Mouse (Mus musculus) T-helper 1 cell (primary cell): ENCODE results near the gene Ror1.

Experiments
- in situ Hi-C: fragments of 300-600 bp; cut with MboI, MseI; formaldehyde crosslinking; loops from one replicate; pipeline ENCODE4 v1.15.1; 2025; ENCODE audit warnings: high pct_unique_total_duplicates

Gene Ror1

DNA sequence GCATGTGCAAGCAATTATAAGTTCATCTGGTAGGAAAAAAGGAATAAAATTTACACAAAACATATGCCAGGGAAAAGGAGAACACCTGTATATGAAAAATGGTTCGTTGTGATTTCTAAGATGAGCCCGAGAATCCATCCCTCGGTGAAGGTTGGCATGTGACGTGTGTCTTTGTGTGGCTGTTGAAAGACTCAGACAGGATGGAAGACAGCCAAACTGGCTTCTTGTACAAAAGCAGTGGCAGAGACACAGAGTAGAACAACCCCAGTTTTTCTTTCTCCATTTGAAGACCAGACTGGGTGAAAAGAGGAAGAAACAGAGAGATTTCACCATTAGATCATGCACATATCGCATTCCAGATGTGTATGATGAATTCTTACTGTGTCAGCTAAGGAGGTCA, 62.8 kb downstream of the Ror1 start:
- in situ Hi-C loops = no loop called here

DNA sequence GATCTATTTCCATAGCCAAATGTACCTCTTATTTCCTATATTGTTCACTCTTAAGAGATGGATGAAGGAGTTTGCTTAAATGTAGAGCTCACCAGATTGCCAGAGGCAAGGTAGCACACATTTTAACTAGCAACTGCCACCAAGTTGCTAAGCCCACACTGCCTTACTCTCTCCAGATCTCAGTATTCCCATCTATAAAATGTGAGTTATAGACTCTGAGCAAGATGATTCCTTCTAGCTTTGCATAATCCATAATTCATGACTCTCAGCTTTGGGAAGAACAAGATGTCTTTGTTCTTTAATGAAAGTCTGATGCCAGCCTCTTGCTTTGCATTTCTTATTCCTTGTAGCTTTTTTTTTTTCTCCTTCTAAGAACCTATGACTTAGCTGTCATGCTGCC, 64.6 kb downstream of the Ror1 start:
- in situ Hi-C loops = no loop called here

DNA sequence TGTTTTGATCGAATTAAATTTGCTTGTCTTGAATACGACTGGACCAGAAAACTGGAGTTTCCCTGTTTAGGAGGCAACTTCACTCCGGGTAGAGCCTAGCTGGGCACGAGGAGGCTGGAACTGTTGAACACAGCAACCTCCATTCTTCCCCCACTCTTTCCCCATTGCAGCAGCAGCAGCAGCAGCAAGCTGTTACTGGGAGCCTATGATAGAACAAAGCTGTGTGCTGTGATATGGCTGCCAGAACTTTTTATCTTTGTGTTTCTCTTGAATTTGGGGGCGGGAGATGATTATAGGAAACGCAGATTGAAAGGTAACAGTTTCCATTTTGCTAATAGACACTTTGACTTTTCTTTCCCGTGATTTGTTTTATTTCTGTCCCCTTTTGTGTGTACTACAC, 70.2 kb downstream of the Ror1 start:
- in situ Hi-C loops = no loop called here

DNA sequence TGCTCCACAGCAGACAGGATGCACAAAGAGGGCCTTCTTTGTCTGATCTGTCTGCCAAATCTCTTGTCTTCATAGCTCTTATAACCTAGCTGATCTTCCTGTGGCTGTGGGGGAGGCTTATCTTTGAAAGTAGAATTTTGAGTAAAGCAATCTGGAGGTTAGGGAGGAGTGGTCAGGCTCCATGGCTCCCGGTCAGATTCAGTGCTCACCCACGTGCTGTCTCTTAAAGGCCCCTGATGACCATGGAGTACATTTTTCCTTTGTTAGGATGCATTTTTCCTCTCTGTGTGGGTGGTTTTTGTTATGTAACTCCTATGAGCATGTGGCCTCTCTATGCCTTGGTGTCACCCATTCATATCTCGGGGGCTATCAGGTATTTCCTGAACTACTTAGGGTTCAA, 71.3 kb downstream of the Ror1 start:
- in situ Hi-C loops = no loop called here

DNA sequence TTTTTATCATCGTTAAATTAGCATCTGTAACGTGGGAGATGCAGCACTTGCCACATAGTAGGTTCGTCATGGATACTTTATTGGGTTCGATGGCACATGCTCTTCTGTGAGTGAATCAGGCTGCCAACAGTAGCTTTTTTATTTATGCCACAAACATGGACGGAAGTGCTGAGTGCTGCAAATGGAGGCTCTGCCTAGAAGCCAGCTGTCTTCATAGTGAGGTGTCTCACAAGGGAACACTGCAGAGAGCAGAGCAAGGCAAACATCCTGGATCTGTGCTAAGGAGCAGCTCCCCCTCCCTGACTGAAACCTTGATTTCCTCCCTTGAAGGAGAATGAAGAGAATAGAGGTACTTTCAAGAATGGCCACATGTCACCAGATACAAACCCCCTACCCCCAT, 74.1 kb downstream of the Ror1 start:
- in situ Hi-C loops = no loop called here

DNA sequence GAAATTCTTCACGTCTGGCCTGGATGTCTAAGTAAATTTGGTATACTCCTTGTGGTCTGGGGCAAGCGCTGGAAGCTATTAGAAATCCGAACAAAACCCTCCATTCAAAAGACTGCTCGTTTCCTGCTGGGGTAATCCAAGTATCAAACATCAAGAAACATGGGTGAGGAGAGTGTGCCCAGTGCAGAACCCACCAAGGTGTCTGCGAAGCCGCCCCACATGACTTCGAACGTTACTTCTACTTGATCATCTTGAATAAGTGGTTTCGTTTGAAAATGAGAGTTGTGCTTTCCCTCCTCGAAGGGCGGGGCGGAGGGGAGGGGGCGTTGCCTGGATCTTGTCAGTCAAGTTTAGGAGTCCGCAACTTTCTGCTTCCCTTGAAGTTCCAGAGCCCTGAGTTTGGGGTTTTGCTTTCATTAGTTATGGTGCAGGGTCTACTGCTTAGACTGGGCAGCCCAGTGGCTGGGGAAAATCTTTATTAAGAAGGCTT, 74.6 kb downstream of the Ror1 start:
- in situ Hi-C loops = no loop called here

DNA sequence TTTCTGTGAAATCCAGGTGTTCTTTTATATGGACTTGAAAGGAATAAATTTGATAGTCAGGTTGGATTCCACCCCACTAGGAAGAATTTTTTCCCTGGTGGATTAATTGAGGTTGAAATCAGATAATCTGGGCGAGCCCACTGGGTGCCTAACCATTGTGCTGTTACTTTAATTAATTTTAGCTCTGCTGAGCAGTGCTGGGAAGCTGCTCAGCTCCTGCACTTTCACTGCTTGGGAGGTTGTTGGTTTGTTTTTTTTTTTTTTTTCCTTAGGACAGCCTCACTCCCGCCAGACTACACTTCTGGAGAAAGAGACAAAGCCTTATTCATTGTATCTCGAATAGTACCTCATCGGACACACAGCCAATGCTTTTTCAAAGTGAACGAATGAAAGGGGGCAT, 75.2 kb downstream of the Ror1 start:
- in situ Hi-C loops = no loop called here

DNA sequence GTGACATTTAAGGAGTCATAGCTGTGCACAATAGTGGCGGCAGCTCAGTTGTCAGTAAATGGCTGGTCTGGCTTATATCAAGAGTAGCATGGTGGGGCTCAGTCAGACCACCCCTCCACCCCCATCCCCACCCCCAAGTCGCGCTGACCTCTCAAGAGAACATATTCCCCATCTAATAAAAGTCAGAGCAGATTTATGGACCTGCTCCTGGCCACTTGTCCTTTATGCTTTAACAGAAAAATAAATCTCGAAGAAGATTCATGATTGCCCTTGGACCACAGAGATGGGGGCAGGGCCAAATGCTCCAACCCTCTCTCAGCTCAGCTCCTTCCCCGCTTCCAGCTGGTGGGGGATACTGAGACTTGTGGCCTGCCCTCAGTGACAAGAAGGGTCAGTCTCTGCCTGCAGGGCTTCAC, 75.9 kb downstream of the Ror1 start:
- in situ Hi-C loops = no loop called here

DNA sequence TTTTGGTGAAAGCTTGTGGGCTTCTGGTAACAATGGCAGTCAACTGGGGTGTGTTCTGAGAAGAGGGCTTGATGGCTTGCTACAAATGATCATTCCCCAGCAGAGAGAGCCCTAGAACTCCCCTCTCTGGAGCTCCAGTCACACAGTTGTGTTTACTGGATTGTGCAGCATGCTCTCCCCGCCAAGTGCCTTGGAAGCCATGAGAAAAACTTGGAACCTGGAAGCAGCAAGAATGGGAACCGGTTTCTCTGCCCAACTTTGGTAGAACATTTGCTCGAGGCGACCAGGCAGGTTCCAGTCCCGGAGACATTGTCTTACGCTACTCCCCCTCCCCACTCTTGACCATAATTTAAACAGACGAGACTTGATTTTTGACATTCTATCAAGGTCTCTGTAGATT, 80.0 kb downstream of the Ror1 start:
- in situ Hi-C loops = no loop called here

DNA sequence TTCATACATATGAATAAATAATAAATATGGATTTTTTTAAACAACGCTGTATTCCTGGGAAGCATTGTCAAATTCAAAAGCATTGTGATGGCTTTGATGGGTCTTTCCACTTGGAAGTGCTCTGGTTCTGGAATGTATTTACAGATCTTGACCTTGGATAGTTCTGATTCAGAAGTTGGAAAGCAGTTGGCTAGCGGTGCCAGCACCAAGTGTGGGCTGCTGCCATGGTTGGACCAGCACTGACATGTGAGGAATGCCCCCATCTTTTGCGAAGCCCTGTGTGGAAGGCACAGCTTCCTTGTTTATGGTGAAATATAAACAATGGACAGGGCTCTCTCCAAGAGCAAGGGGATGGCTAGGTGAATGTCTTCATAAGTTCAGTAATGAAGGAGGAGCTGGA, 82.7 kb downstream of the Ror1 start:
- in situ Hi-C loops = no loop called here

DNA sequence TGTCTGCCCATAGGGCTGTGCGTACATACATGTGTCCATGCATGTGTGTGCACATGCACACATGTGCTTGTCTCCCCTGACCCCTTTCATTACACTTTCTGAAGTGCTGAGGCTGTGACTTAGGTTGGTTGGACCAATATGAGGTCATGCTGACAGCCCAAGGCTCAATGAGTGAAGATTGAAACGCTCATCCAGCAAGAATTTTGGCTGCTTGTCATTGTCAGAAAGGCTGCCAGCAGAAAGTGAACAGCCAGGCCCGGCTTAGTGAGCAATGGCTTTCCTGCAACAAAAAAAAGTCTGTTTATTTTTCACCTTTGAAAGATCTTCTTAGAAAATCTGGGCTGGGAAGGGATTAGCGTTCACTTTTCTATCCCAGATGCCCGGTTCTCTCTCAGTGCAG, 86.1 kb downstream of the Ror1 start:
- in situ Hi-C loops = no loop called here

DNA sequence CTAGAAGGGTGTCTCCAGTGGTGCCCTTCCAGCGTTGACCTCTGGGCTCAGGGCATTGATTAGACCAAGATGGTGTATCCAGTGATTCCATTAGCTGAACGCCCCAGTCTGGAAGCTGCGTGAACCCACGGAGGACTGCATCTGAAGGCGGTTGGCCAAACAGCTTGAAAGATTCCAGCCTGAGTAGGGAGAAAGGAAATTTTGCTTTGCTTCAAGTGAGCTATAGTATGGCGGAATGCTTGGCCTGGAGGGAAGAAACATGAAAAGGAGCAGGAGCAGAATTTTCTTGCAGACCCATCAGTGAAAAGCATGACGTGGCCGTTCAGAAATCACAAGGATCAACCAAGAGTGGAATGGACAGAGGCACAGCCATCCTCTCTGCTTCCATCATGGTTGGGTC, 91.2 kb downstream of the Ror1 start:
- in situ Hi-C loops = no loop called here

DNA sequence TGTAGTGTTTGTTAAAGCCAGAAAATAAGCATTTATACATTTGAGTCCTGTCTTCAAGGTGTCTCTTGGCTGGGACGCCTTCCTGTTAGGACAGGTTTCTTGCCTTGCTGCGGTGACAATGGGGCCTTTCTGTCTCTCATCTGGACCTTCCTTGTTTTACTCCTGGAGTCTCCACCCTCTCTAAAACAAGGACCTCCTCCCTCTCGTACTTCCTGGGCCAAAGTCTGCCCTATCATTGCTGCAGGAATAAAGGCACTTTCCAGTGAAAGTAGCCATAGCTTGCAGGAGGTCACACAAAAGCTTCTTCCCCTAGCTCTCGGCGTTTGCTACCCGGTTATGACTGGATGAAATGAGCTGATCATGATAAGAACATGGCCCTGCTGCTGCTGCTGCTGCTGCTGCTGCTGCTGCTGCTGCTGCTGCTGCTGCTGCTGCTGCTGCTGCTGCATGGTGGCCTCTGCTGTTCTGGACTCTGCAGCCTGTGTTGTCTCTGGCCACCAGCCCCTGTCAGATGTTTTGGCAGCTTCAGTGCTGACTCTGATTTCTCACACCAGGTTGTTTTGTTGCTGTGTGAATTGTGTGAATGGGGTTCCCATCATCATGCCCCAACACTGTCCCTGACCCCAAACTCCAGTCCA, 92.1 kb downstream of the Ror1 start:
- in situ Hi-C loops = no loop called here

DNA sequence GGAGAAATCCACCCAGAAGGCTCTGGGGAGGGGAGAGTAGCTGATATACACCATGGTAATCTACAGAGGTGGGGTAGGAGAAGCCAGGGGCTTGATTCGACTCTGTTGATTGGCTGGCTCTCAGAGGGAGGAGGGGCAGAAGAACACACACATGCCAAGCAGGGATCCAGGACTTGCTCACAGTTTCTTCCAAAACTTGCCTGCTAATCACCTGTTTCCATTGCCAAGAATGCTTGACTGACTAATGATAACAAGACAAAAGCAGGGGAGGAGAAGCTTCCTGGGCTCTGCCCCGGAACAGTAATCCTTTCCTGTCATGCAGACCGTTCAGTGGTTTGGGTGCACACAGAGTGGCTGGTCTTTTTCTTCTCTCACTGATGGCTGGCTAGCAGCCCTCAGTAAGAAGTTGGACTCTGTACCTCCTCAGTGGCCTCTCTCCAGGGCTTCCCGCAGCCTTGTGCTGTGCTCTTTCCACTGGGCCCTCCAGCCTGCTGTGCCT, 92.7 kb downstream of the Ror1 start:
- in situ Hi-C loops = no loop called here

DNA sequence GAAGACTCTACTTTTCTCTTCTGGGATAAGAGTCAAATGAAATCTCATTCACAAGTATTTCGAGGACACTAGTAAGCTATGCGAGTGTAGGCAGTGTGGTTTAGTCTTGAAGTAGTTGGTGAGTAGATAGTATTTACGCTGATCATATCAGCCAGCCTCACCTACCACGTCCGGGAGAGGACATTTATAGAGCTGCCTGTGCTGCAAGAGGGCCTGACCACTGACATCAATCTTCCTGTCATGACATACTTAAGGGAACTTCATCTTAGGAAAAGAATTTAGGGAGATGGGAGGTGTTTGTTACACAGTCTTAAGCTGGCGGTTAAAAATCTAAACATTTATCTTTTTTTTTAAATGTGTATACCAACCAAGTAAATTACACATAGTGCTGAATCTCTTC, 95.9 kb downstream of the Ror1 start:
- in situ Hi-C loops = no loop called here

DNA sequence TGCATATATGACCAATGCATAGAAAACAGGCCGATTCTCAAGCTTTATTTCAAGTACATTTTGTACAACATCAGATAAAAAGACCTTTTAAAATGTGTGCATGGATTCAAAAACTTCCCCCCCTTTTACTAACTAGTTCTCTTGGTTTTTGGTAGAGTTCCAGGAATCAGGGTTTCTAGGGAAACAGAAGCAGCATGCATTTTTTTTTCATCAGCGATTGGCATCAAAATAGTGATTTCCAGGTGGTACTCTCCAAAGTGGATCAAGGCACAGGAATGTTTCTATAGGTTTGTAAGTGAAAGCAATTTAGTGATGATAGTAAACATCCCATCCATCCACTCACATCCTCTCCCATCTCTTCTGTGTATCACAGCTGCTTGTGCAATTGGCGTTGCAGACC, 98.5 kb downstream of the Ror1 start:
- in situ Hi-C loops = no loop called here

DNA sequence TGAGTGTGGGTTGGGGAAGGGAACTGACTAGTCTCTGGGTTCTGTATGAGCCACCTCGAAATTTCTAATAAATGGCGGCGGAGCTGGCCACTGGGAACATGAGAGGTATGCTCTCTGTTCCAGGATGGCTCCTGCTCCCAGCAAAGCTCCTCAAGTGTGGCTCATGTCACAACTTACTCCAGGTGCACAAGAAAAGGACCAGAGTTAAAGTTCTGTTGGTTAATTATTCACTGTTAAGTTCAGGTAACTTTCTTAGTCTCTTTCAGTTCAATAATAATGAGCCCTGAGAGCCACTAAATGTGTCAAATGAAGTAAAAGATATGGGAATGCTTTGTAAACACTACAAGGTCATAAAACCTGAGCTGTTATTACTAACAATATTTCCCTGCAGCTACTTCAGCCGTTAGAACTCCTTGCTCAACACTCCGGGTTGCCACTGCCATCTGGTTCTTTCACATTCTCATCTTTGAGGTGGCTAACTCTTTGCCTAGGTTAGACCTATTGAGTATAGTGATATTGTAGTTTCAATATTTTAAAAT, 100.7 kb downstream of the Ror1 start:
- in situ Hi-C loops = no loop called here

DNA sequence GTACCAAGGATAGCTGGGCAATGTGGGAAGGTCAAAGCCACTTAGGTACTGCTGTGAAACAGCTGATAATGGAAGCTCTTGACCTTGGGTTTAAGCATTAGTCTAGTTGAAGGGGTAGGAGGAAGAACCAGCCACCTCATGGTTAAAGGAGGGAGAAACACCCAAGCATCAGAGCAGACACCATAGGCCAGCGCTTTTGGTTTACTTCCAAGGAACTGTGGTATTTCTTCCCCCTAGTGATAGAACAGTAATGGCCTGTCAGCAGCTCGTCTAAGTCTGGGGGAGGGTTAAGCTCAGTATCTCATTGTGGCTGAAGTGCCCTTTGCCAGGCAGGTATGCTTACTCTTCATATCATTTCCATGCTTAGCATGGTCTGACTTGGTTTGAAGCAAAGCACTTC, 102.7 kb downstream of the Ror1 start:
- in situ Hi-C loops = no loop called here

DNA sequence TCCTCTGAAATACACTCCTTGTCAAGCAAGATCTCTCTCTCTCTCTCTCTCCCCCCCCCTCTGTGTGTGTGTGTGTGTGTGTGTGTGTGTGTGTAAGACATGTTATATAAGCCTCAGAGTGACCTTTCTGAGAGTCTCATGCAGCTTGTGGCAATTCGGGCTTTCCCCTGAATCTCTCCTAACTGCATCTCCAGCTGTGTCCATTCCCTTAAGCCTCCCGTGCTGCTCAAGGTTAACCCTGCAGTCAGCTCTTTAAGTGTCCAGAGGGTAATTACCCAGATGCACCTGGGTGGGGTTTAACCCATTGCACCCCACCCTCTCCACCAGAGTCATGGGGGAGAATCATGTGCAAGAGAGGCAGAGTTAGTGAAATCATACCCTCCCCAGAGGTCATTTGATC, 105.7 kb downstream of the Ror1 start:
- in situ Hi-C loops = no loop called here

DNA sequence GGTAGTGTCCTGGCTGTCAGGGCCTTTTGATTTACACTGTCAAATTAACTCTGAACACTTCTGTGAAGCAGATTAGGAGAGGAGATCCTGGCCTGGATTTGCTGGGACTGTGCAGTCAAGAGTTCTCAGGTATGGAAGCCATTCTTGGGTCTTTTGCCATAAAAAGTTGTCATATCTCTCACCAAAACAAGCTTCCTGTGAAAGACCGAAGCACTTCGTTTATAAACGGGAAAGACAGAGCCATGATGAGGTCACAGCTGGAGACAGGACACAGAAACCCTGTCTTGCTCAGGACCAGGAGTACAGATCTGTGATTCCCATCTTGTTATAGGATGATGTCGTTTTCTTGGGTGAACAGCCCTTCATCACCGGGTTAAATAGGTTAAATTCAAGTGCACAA, 107.5 kb downstream of the Ror1 start:
- in situ Hi-C loops = no loop called here

DNA sequence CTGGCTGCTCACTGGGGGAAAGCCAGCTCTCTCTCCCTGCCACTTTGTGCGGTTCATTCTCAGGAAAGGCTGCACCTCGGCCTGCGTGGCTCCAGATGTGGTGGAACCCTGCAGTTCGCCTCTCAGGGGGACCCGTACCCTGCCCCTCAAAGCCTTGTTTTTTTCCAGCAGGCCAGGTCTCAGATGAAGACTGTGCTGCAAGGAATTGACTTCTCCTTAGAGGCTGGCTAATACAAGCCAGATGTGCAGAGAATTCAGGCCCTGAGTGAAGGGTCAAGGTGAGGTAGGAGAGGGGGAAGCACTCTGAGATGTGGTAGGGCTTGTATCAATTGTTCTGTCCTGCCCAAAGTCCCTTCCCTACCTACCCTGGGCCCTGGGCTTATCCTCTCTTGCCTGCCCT, 108.1 kb downstream of the Ror1 start:
- in situ Hi-C loops = no loop called here

DNA sequence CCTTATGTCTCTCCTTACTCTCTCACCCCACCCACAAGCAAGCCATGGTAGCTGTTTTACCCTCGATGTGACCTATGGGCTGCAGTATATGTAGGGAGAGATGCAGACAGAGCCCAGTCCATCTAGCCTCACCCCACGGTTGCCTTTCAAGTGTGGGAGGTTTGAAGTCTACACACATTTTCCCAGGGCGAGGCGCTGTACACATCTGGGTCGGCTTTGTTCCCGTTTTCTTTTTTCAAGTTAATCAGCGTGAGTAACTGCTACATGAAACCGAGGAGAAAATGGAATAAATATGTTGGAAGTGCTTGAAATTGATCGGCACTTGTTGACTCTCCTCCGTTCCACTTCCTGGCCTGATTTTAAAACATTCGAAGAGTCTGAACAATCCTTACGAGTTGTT, 108.8 kb downstream of the Ror1 start:
- in situ Hi-C loops = no loop called here

DNA sequence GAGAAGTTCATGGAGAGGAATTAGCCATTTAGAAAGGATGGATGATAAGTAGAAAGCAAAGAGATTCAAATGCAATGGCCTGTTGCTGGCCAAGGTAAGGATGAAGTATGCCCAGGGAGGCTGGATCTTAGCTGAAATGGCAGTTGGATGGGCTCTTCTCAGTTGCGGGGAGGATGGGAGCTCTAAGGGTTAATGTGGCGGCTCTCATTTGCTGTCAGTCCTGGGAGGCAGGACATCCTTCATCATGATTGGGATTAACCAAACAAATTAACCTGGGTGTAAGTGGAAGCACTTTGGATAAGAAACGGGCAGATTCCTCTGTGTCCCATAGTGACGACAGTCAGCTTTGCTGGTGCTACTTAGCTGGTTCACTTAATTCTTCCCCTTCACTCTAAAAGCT, 112.5 kb downstream of the Ror1 start:
- in situ Hi-C loops = no loop called here

DNA sequence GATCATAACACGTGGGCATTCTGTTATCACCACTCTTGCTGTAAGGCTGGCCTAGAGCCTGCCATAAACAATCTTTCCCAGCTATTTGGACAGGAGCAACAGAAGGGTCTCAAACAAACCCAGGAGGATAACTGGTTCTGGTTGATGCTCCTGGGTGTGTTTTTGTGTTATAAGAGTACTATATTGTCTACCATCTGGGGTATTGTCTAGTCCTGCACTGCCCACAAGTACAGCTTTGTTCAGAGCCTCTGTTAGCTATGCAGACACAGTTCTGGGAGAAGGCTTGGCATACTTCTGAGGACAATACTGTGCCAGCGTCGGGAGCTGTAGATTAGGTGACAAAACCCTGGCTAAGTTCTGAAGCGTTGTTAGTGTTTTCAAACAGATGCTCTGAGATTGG, 113.5 kb downstream of the Ror1 start:
- in situ Hi-C loops = no loop called here
